Mouse (Mus musculus): ENCODE measurements around the gene Tssk4. TPM values are rescaled to one million over a fixed set of nuclear protein-coding genes. Genes with fewer than 3 reads are reported as not detected.

The Tssk4 gene
- polyA plus RNA-seq, 1 experiment, result 1.6 TPM

DNA sequence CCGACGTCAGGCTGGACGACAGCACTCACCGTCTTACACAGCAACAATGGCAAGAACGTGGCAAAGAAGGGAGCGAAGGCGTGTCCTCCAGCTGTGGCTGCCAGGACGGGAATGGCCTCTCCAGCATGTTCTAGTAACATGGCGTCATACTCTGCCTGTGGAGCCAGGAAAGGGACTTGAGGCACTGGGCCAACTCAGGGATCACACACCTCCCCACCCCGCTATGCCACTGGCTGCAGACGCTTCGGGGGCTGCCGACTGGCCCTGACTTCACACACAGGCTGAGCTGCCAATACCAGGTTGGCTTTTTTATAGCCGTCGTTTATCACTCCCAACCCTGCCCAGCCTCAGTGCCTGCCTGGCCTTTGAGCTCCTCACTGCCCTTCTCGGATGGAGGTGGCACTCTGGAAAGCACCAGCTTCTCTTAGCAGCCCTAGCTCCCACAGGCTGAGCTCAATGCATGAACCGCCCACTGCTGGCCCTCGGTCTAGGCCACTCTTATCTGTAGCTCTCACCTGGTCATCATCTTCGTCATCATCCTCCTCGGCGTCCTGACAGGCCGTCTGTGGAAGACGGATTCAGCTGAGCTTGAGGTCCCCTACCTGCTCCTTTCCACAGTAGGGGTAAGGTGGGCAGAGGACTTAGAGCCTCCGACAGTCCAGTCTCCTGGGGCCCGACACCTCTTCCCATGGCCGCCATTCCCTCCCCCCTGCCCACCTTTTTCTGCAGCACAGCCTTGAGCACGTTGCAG, 21.7 kb upstream of the Tssk4 start:
- DNase-seq (ENCODE audit: low read depth in 1 of 2, low spot score in 2 of 2), result no peak
- no peaks in the 10 kb centered on the region for H3K27me3 ChIP-seq (ENCODE audit: control insufficient read depth, insufficient read depth, low read length)
- WGBS, result 91% methylated on average over 27 of the region's 27 CpGs
- H3K27ac ChIP-seq (ENCODE audit: insufficient read depth, low read length), result no peak overlapping the region
- TF ChIP-seq POLR2A (IDR thresholded peaks at IDR 0.05; ENCODE audit: low read depth, low read length) (no peak), CTCF (IDR thresholded peaks at IDR 0.05; ENCODE audit: extremely low read depth, insufficient read depth, insufficient read length, insufficient replicate concordance) (no peak)
- no peak overlapping the region for H3K4me3 ChIP-seq (ENCODE audit: extremely low read depth, insufficient read depth, insufficient read length)
- H3K36me3 ChIP-seq (ENCODE audit: control insufficient read depth, insufficient read depth, low read length), result peaks cover 26% of the 10 kb centered on the region
- no peaks in the 10 kb centered on the region for H3K4me1 ChIP-seq (ENCODE audit: control insufficient read depth, insufficient read depth, insufficient read length)

DNA sequence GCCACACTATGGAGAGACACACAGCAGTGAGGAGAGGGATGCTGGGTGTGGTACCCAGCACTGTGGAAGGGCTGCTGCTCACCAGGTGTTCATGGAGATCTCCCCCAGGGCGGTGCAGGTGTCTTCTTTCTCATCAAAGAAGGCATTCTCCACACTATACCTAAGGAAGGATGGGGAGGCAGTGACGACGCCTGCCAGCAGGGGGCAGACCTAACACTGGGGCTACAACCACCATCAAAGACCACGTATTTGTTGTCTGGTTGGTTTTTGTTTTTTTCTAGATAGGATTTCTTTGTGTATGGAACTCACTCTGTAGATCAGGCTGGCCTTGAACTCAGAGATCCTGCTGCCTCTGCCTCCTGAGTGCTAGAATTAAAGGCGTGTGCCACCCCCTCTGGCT, 20.7 kb upstream of the Tssk4 start:
- DNase-seq (ENCODE audit: low read depth in 1 of 2, low spot score in 2 of 2), result peak in 1 of 2 experiments; percentile 68
- no peaks in the 10 kb centered on the region for H3K4me1 ChIP-seq (ENCODE audit: control insufficient read depth, insufficient read depth, insufficient read length)
- no peak overlapping the region for H3K27ac ChIP-seq (ENCODE audit: insufficient read depth, low read length)
- TF ChIP-seq CTCF (IDR thresholded peaks at IDR 0.05; ENCODE audit: extremely low read depth, insufficient read depth, insufficient read length, insufficient replicate concordance), result peak; percentile 90; the same call in 1 of the 2 replicates
- TF ChIP-seq POLR2A (IDR thresholded peaks at IDR 0.05; ENCODE audit: low read depth, low read length), result no peak
- WGBS, result 33% methylated on average over 5 of the region's 5 CpGs
- H3K36me3 ChIP-seq (ENCODE audit: control insufficient read depth, insufficient read depth, low read length), result peaks cover 26% of the 10 kb centered on the region
- H3K4me3 ChIP-seq (ENCODE audit: extremely low read depth, insufficient read depth, insufficient read length), result no peak overlapping the region
- H3K27me3 ChIP-seq (ENCODE audit: control insufficient read depth, insufficient read depth, low read length), result no peaks in the 10 kb centered on the region

DNA sequence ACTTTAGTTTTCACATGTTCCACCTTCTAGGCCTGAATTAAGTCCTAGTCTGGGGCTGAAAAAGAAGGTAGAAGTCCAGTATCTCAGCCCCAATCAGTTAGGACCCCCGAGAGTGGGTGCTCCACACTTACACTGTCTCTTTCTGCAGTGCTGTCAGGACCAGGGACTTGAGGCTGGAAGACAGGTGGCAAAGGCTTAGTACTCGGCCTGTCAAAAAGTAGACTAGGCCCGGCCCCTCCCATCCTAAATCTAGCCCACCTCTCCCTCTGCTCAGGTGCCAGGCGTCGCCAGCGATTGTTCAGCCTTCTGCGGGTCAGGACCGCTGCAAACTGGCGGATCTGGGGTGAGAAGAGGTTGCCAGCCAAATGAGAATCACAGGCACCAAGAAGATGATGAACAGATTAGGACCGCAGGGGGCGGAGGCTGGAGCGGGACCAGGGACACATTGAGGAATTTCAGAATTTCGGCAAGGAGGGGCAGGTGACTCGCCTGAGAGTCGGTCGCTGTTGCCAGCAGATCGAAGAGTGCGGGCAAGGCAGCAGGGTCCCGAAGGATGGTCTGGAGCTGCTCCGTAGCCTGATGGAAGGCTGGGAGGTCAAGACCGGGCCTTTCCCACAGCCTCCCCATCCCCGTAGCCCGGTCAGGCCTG, 15.0 kb upstream of the Tssk4 start:
- peak overlapping the region; percentile 67 for H3K4me3 ChIP-seq (ENCODE audit: extremely low read depth, insufficient read depth, insufficient read length)
- DNase-seq (ENCODE audit: low read depth in 1 of 2, low spot score in 2 of 2), result no peak
- H3K4me1 ChIP-seq (ENCODE audit: control insufficient read depth, insufficient read depth, insufficient read length), result peaks cover 6% of the 10 kb centered on the region
- 6% methylated on average over 23 of the region's 23 CpGs for WGBS
- H3K27ac ChIP-seq (ENCODE audit: insufficient read depth, low read length), result peak overlapping the region; percentile 30; the same call in 1 of the 2 replicates
- TF ChIP-seq POLR2A (IDR thresholded peaks at IDR 0.05; ENCODE audit: low read depth, low read length), result no peak
- H3K27me3 ChIP-seq (ENCODE audit: control insufficient read depth, insufficient read depth, low read length), result no peaks in the 10 kb centered on the region
- H3K36me3 ChIP-seq (ENCODE audit: control insufficient read depth, insufficient read depth, low read length), result peaks cover 13% of the 10 kb centered on the region

DNA sequence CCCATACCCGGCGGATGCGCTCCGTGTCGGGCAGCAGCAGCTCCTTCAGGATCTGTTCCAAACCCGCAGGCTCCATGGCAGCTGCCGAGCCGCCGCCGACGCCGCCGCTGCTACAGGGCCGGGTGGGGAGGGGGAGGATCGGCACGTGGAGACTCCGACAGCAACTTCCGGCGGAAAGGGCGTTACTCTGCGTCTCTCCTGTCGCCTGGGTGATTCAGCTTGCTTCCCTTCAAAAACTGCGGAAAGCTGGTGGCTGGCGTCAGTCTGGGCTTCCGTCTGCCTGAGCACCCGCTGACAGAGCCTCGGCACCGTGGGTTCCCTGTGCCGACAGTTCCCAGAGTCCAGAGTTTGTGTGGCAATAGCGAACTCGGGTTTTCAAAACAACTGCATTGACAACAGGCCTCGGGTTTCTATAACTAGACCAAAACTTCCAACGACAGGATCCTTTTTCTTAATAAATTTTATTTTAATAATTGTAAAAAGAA, 14.4 kb upstream of the Tssk4 start, which contains the start of gene Ipo4:
TSS of gene Ipo4 (minus strand) at position 435 of the 485 bp plus-strand sequence.
- TF ChIP-seq POLR2A (IDR thresholded peaks at IDR 0.05; ENCODE audit: low read depth, low read length) (no peak; the same call in 1 of the 2 replicates), CTCF (IDR thresholded peaks at IDR 0.05; ENCODE audit: extremely low read depth, insufficient read depth, insufficient read length, insufficient replicate concordance) (no peak)
- peak; percentile 66 to 81 for DNase-seq (ENCODE audit: low read depth in 1 of 2, low spot score in 2 of 2)
- Histone ChIP-seq H3K4me1 (ENCODE audit: control insufficient read depth, insufficient read depth, insufficient read length) (peaks cover 6% of the 10 kb centered on the region), H3K36me3 (ENCODE audit: control insufficient read depth, insufficient read depth, low read length) (peaks cover 13% of the 10 kb centered on the region), H3K27ac (ENCODE audit: insufficient read depth, low read length) (peak within 1 kb of the TSS; percentile 30; the same call in 1 of the 2 replicates), H3K4me3 (ENCODE audit: extremely low read depth, insufficient read depth, insufficient read length) (peak within 1 kb of the TSS; percentile 67), H3K27me3 (ENCODE audit: control insufficient read depth, insufficient read depth, low read length) (no peaks in the 10 kb centered on the region)
- WGBS, result 1% methylated on average over 30 of the region's 33 CpGs

DNA sequence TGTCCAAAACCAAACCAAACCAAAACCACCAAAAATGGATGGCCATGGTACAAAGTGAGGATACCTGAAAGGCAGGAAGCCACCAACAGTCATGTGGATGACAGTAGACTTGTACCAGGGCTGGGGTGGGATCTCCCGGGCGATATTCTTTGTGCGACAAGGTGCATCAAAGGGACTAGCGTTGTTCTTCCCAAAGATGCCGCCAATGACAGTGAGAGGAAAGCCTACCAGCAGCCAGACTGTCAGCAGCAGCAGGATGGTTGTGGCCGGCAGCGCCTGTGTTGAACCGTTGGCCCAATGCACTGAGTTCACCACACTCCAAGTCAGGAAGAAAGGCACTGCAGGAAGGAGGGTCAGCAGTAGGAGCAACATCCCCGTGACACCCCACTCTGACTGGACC, 12.2 kb upstream of the Tssk4 start, which contains the start of gene Gm49378:
TSS of gene Gm49378 (minus strand) at position 101 of the 400 bp plus-strand sequence.
- no peak for TF ChIP-seq CTCF (IDR thresholded peaks at IDR 0.05; ENCODE audit: extremely low read depth, insufficient read depth, insufficient read length, insufficient replicate concordance)
- no peak for TF ChIP-seq POLR2A (IDR thresholded peaks at IDR 0.05; ENCODE audit: low read depth, low read length)
- peaks cover 10% of the 10 kb centered on the region for H3K4me1 ChIP-seq (ENCODE audit: control insufficient read depth, insufficient read depth, insufficient read length)
- H3K27me3 ChIP-seq (ENCODE audit: control insufficient read depth, insufficient read depth, low read length), result no peaks in the 10 kb centered on the region
- H3K36me3 ChIP-seq (ENCODE audit: control insufficient read depth, insufficient read depth, low read length), result peaks cover 11% of the 10 kb centered on the region
- 92% methylated on average over 9 of the region's 9 CpGs for WGBS
- H3K27ac ChIP-seq (ENCODE audit: insufficient read depth, low read length), result no peak within 1 kb of the TSS
- H3K4me3 ChIP-seq (ENCODE audit: extremely low read depth, insufficient read depth, insufficient read length), result no peak within 1 kb of the TSS
- no peak for DNase-seq (ENCODE audit: low read depth in 1 of 2, low spot score in 2 of 2)

DNA sequence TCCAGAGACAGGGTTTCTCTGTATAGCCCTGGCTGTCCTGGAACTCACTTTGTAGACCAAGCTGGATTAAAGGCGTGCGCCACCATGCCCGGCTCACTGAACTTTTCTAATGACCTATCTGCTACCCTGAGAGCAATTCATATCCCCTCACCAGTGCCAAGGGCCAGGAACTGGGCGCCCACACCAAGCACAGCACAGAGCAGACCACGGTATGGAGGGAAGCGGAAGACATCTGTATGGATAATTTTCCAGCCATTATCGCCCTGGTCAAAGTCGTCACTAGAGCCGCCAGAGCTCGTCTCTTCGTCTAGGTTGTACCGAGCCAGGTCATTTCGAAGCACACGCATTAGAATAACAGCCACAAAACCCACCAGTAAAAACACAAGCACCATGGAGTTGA, 9.2 kb upstream of the Tssk4 start:
- peaks cover 8% of the 10 kb centered on the region for H3K36me3 ChIP-seq (ENCODE audit: control insufficient read depth, insufficient read depth, low read length)
- H3K4me1 ChIP-seq (ENCODE audit: control insufficient read depth, insufficient read depth, insufficient read length), result peaks cover 11% of the 10 kb centered on the region; the same call in 1 of the 2 replicates
- H3K27ac ChIP-seq (ENCODE audit: insufficient read depth, low read length), result no peak overlapping the region
- H3K4me3 ChIP-seq (ENCODE audit: extremely low read depth, insufficient read depth, insufficient read length), result no peak overlapping the region
- no peaks in the 10 kb centered on the region for H3K27me3 ChIP-seq (ENCODE audit: control insufficient read depth, insufficient read depth, low read length)
- TF ChIP-seq CTCF (IDR thresholded peaks at IDR 0.05; ENCODE audit: extremely low read depth, insufficient read depth, insufficient read length, insufficient replicate concordance) (no peak), POLR2A (IDR thresholded peaks at IDR 0.05; ENCODE audit: low read depth, low read length) (no peak)
- DNase-seq (ENCODE audit: low read depth in 1 of 2, low spot score in 2 of 2), result no peak
- WGBS, result 96% methylated on average over 14 of the region's 14 CpGs

Measured in spleen, adult 2 months (tissue).